Mouse (Mus musculus) ovary, postnatal 10 days (tissue): Measurements from ENCODE around the gene Angel1.

Experiments
- DNase-seq: peaks from one replicate; pipeline ENCODE4 v3.0.0; 2022; ENCODE audit warnings: low spot score

Gene Angel1

GRCm38 (mm10) chr12:86679546-86679930 is 46.7 kb downstream of the Angel1 start:
- no peak for DNase-seq

GRCm38 (mm10) chr12:86678591-86679545 is 47.4 kb downstream of the Angel1 start, which contains the start of gene Vash1:
Gene Vash1, plus strand, starts transcription at chr12:86678700.
- DNase-seq = no peak

DNA sequence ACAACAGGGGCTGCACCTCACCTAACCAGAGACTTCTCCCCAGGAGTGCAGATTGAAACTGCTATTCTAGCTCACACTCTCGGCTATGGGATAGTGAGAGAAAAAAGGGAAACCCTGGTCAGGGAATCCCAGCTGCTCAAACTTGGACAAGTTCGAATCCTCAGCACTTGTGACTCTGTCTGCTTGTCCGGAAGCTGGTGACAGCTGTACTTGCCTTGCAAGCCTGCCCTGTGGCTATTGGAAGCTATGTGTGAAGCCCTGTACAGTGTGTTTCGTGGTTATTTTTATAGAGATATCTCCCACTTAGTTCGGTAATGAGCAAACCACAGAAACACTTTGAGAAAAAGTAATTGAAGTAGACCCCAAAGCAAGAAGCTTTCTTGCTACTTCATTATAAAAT is 53.8 kb downstream of the Angel1 start:
- no peak for DNase-seq

DNA sequence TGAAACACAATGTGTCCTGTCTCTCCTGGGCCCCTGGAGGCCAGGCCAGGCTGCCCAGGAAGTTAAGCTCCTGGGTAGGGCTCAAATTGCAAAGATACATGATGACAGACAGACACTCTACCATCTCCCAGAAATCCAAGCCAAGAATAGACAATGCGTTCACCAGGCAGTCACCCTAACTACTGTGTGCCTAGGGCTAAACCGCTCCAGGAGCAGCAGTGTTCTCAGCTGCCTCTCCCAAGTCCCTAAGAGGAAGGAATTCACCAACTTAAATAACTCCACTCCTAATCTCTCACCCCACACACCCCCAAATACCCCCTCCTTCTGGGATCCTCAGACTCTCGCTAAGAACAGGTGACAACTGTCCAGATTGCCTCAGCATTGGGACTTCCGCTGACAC is 54.2 kb downstream of the Angel1 start:
- DNase-seq = no peak

- no peak for DNase-seq
Measured at GRCm38 (mm10) chr12:86668404-86668803, 57.9 kb downstream of the Angel1 start.

GRCm38 (mm10) chr12:86665656-86666055 is 60.6 kb downstream of the Angel1 start:
- DNase-seq = no peak

DNA sequence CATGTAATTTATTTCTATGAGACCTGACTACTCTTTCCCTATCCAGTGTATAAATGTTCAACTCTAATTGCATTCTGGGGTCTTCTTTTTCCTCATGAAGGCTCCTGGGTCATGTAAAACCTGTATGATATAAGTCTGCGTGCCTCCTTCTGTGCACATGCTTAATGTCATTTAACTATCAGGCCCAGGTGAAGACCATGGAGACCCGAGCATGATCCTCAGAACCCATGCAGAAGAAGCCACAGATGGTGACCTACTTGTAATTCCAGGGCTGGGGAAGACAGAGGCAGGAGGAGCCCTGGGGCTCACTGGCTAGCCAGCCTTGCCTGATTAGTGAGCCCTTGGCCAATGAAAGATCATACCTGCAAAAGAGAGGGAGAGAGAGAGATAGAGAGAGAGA is 65.8 kb downstream of the Angel1 start:
- no peak for DNase-seq

DNA sequence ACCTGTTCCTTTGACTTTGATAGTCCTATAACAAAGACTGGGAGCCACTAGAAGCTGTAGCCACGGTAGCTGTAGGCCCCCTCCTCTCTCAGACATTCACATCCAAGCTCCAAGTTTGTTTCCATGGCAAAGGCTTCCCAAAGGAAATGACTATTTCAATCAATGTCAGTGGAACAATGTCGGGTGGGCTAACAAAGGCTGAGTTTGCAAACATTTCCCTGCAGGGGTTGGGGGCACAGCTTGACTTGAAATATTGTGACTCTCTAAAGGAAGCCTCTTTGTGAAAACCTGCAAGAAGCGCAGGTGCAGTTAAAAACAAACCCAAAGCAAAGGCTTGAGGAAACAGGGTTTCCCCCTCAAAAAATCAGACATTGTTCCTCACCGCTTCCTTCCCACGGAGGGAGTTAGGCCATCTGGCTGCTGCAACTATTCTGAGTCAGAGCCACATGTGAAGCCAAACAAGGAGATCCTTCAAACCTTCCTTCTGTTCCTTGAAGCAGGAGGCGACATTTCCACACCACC is 66.8 kb downstream of the Angel1 start:
- DNase-seq = no peak

DNA sequence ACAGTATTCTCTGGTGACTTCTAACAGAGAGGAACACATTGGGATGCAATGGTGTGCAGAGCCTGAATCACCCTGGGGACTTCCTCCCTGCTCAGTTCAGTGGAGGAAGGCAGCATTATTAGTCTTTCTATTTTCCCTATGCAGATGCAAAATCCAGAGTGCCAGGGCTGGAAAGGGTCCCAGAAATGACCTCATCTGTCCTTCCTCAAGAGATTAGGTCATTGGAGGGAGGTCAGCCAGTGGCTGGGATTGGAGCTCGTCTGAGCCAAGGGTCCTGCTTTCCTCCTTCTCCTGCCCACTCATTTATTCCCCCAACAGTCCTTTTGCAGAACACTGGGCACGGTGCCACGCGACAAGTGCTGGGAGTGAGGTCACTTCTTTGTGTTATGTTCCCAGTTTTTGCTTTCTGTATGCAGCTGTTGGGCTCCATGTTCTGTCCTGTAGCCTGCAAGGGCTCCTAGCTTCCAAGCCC is 73.7 kb downstream of the Angel1 start:
- peak; percentile 55 for DNase-seq

DNA sequence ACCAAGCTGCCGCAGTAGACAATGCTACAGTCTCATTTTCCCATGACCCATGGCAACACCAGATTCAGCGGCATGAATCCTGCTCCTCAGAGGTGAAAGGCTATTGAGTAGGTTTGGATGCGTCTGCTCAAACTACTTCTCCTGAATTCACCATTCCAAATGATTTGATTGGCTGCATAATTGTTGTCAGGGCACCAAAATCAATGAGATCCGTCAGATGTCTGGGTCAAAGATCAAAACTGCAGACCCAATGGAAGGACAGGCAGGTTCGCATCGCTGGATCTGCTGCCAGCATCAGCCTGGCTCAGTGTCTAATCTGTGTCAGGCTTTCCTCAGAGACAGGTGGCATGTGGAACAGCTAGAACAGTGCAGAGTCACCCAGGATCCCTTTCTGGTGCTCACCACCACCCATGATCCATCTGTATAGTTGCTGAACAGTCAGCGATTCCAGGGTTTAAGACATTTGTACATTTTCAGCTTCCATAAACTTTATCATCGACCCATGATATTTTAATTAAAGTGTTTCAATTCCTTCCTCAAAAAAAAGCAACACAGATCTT is 74.9 kb downstream of the Angel1 start:
- DNase-seq = no peak
